Mouse (Mus musculus): ENCODE data around the gene Sbpl.
"Not testable (repeated sequence)": the region's sequence is repeated elsewhere in the genome, so short reads cannot be mapped to it uniquely, and the experiment has no call there.

The Sbpl gene

DNA sequence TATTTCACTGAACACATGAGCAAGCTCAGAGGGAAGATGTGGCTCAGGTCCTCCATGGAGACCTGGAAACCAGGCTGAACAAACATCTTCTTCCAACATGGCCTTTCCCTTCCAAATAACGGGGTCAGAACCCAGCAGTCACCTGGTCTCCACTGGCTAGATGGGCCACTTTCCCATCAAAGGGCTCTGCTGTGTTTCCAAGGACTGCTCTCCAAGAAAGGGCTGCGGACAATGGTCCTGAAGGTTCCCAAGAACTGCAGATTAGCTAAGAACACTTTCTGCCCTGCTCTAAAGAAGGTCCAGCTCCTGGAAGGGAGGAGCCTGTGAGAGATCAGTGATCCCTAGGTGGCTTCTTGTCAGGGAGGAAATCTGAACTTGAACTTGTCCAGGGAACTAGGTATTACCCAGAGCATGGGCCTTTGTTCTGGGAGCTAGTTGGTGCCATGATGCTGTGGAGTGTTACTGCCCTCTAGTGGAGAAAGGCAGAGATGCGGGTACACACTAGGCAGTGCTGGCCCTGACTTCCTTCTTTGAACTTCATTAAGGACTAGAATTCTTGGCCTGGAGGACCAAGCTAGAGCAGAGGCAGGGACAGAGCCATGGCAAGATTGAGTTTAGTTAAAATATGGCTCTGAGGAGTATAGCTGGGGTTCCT lies 5.1 kb upstream of the Sbpl start:
- DNase-seq, result peak; percentile 86

DNA sequence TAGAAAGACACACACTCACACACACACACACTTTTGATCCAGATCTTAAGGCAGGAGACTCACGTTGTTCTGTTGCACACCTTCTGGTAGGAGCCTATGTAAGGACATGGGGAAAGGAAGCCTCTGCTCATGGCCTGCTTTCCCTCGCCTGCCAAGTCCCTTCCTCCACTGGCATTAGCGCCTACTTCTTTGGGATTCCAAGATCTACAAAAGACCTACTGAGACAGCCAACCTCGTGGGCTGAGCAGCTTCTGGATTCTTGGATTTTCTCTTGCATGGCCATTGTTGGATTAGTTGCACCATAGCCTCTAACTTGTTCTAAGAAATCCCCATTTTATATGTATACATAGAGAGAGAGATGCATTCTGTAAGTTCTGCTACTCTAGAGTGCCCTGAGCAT lies 4.2 kb downstream of the Sbpl start:
- DNase-seq, result not testable (repeated sequence)

DNA sequence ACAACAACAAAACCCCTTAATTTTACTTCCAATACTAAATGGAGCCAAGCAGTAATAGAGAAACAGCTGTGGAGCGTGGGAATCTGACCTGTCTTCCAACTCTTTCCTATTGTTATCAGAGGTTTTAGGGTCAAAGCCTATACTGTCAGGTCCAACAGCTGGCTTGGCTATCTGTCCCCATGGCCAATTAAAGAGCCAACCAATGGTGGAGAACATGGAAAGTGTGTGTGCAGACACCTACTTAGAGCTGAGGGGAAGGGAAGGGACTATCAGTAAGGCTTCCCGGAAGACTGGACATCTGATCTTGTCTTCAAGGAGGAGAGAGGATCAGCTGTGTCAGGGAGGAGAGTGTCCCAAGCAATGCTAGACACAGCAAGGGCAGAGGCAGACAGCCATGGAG lies 6.0 kb downstream of the Sbpl start:
- DNase-seq, result no peak

DNA sequence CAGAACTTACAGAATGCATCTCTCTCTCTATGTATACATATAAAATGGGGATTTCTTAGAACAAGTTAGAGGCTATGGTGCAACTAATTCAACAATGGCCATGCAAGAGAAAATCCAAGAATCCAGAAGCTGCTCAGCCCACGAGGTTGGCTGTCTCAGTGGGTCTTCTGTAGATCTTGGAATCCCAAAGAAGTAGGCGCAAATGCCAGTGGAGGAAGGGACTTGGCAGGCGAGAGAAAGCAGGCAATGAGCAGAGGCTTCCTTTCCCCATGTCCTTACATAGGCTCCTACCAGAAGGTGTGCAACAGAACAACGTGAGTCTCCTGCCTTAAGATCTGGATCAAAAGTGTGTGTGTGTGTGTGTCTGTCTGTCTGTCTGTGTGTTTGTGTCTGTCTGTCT lies 7.6 kb downstream of the Sbpl start:
- not testable (repeated sequence) for DNase-seq

DNA sequence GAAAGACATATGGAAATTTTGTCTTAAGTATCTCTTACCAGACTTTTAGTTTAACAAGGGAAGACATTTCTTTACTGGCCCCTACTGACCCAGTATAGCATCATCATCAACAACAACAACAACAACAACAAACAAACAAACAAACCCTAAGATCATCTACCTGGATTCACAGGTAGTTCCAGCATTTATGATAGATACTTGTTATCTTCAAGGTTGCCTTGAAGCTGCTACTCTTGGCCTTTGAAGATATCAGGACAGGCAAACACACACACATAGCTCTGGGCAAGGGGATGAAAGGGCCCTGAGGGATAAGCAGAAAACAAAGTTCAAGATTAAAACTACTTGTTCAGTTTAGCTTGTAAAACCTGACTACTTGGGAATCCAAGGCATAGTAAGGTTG lies 13.7 kb downstream of the Sbpl start, which contains the start of gene Sbp:
Sbp (plus strand) TSS at position 301 of the 400 bp plus-strand sequence.
- DNase-seq, result no peak

DNA sequence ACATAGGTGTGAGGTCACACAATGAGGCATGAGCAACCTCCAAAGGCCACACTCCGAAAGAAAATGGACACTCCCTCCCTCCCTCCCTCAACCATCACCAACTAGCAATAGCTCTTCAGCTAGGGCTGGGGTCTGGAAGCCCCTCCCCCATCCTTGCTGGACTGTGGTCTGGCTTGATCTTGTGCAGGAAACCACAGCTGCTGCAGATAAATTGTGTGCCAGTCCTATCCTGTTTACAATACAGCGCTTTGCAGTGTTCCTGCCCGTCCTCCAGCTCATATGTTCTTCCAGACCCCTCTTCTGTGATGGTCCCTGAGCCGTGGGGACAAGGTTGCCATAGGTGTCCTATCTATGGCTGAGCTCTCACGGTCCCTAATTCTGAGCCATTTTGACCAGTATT lies 23.9 kb downstream of the Sbpl start:
- no peak for DNase-seq

DNA sequence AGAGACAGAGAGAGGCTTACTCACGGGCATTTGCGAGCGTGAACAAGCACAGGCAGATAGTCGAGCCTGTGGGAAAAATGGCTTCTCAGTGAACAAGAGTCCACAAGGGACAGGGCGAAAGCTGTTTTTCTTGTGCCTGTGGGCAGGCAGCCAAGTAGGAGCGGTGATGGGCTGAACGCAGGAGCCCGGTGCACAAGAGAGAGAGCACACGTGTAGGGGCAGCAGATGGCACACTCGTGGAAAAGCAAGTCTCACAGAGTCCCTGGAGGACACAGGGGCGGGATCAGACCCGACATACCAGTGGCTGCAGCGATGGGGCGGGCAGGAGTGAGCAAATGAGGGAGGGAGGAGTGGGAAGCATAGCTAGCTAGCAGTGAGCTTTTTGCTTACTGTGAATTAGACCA lies 30.0 kb downstream of the Sbpl start:
- peak; percentile 74 for DNase-seq

DNA sequence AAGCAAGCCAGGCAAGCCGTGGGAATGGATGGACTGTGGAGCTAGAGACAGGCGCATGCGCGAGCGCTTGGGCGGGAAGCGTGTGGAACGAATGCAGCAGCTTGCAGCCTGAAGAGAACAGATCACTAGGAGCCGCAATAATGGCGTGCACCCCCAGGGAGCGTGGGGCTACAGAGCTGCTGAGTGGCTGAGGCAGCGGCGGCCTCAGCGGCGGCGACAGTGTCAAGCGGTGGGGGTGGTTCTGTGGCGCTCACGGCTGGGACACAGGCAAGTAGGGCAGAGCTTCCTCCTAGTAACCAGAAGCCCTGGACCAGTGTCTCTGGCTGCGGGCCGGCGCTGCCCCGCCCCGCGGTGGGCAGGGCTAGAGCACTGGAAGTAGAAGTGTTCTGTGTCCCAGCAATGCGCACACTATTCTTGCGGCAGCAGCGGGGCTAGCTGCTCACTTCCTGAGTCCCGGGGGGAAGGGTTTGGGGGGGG lies 30.5 kb downstream of the Sbpl start:
- peak; percentile 95 for DNase-seq

DNA sequence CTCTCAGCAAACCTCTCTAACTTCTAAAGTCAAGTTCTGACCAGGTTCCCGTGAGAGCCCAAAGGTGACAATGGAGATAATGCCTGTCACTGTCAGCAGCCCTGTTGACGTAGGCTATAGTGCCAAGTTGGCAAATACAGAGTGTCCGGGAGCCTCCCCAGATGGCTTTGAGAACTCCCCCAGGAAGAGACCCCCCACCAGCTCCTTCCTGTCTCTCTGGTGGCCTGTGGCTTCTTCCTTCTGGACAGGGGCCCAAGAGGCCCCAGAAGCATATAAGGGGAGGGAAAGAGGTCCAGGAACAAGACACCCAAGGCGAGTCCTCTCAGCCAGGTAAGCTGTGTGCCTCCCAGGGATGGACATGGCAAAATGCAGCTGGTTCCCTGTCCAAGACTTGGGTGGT lies 37.9 kb downstream of the Sbpl start, which contains the start of gene Dcpp3:
Dcpp3 (plus strand) TSS at position 301 of the 400 bp plus-strand sequence.
- DNase-seq, result not testable (repeated sequence)
